Mouse (Mus musculus) c-Kit-negative CD71-positive TER-119-positive erythroid progenitor cells, embryonic 14.5 days (primary cell): Measurements from ENCODE around the gene Gsk3b.
"Not testable (repeated sequence)": the region's sequence is repeated elsewhere in the genome, so short reads cannot be mapped to it uniquely, and the experiment has no call there.

Experiments
- DNase-seq: peaks from one replicate; pipeline ENCODE4 v3.0.0-alpha.2; 2013; ENCODE audit warnings: low read depth, low spot score

Gene Gsk3b

DNA sequence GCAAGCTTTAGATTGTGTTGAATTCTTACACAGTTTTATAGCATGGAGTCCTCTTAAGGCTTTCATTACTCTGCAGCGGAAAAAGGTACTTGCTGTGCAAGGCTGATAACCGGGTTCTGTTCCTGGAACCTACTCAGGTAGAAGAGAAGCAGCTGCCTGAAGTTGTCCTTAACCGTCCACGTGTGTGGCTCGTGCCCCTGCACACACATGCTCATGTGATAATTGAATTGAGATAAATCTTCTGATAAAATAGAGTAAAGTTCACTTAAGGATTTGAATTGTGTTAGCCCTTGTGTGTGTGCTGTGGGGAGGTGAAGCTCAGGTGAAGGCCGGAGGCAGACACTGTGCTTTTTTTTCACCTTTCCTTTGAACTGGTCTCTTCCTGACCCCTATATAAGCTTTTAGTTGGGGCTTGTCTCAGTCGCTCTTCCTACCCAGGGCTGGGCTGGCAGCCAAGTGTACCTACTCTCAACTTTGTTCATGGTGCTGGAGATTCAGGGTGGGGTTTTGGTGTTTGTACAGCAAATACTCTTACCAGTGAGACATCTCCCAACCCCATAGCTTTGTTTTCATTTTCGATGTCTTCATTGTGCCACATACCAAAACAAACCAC, 96.0 kb downstream of the Gsk3b start:
- no peak for DNase-seq

DNA sequence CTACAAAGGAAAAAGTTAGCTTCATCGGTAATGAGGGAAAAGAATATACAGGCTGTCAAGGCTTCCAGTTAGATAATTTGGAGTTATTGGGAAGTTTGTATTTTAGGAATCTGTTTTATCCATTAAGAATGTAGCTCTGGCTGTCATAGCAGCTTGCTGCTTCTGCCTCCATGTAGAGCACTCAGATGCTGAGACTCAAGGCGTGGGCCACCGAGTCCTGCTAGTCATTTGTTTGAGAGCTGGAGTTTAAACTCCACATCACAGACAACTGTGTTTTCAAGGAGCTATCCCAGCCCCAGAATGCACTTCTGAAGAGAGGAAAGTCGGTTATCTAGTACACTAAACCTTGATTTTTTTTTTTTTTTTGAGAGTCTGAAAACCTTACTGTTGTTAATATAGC, 101.2 kb downstream of the Gsk3b start:
- DNase-seq = no peak

DNA sequence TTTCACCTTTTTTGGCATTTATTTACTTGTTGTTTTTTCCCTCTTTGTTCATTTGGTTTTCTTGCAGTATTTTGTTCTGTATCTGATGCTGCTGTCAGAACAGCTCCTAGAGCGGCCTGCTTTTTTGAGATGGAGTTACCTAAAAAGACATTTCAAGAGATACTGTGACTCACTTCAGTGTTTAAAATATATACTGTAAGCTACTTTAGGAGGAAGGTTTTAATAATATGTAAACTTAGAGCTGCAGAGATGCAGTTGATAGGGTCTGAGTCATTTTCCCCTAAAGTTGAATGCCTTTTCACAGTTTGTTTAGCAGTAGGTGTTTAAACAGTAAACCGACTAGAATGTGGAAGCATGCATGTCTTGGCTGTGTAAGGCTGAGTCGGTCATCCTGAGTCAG, 101.7 kb downstream of the Gsk3b start:
- no peak for DNase-seq

DNA sequence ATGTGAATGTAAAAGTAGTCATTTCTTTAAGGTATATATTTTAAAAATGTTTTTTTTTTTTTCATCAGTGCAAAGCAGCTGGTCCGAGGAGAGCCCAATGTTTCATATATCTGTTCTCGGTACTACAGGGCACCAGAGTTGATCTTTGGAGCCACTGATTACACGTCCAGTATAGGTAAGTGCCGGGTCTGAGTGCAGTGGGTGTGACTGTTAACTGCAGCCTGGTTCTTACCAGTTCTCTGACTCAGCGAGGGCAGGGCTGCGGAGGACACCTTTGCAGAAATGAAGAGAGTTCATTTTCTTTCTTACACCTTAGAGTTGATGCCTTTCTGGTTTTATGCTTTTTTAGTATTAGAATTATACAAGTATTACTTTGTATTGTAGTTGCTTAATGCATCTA, 102.7 kb downstream of the Gsk3b start:
- DNase-seq = no peak

DNA sequence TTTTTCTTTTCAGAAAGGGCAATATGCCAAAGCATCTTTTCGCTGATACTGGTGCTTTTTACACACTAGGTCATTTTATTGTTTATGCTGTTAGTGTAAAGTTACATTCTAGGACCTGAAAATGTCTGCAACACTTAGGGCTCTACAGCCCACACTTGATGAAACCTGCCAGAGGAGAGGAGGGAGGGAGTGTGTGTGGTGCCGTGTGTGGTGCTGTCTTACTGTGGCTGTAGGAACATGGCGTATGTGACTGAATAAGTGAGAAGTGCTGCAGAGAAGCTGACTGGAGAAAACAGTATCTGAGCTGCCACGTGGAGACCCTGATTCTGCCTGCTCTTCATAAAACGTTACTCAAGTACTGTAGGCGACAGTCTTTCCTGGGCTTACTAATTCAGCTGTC, 103.8 kb downstream of the Gsk3b start:
- DNase-seq = no peak

DNA sequence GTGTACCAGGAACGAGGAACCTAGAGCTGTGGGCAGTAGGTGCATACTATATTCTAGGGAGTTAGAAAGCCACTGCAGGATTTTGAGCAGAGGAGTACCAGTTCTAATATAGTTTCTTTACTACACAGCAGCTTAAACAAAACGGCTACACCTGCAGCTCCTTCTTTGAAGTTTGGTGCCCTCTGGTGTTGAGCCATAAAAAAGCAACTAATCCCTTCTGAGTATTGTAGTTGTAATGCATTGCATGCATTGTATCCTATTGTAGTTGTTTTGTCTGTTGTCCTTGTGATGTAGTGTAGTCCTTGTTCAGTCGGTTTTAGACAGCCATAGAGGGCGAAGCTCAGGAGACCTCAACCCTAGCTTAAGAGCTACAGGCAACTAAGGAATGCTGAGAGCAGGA, 108.5 kb downstream of the Gsk3b start:
- DNase-seq = peak; percentile 15

DNA sequence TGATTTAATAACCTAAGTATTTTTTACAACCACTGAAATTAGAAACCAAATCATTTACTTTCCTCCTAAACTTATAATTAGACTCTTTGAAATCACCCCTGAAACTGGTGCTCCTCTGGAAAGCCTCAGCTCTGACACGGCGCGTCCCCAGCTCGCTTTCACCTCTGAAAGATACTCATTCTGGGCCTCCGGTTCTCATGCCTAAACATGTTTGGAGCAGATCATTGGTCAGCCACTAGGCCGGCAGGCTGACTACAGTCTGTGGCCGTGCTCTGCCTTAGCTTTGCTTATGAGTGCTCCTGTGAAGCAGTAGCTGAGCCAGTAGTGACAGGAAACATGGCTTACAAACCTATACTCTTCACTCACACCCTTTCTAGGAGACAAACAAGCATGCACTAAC, 116.5 kb downstream of the Gsk3b start:
- no peak for DNase-seq

DNA sequence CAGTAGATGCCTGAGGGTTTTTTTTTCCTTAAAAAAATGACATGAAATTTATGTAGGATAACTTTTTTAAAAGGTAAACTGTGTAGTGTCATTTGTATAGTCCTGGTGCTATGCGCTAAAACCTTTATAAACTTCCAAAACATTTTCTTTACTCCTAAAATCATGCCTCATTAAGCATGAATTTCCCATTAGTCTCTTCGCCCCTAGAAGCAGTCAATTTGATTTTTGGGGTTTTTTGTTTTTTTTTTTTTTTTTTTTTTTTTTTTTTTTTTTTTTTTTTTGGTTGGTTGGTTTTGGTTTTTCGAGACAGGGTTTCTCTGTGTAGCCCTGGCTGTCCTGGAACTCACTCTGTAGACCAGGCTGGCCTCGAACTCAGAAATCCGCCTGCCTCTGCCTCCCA, 133.7 kb downstream of the Gsk3b start:
- DNase-seq = not testable (repeated sequence)

DNA sequence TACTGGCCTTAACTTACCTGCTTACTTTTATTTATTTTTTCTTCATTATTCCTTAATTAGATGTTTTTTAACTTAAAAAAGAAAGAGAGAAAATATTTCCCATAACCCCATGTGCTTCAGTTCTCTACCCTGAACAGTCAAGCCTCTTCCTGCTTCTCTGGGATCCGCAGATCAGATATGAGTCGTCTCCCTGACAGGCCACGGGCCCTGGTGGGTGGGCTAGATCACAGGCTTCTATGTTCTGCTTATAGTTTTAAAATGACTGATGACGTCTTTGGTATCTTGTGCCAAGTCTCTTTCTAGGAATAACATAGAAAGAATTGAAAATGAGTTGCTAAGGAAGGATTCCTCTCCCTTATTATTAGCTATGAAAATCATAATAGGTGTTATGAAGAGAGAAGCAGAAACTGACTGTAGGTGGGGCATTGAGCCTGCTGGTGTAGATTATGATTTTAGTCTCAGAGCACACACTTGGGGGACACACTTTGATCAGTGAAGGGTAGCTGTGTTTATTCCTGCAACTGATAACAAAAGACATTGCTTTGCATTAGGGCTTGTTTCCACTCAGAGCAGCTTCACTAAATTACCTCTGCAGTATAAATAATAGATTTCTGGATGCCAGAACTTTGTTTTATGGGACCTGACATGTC, 148.3 kb downstream of the Gsk3b start:
- DNase-seq = no peak

DNA sequence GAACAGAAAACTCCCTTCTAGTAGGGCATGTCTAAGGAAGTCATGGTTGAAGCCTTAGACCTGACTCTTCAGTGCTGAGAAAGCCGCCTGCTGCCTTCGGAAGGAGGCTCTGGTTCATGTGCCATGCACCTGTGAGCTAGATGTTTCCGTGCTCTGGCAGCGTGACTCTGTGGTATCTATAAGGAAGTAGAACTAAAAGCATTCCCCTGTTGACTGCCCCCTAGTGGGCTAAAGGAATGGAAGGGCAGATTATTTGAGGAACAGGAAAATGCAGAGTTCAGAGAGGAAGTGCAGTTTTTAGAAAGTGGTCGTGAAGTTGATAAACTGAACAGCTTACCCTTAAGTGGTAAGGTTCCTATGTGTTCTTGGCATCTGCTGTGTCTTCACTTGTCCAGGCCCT, 150.9 kb downstream of the Gsk3b start:
- DNase-seq = peak; percentile 16

DNA sequence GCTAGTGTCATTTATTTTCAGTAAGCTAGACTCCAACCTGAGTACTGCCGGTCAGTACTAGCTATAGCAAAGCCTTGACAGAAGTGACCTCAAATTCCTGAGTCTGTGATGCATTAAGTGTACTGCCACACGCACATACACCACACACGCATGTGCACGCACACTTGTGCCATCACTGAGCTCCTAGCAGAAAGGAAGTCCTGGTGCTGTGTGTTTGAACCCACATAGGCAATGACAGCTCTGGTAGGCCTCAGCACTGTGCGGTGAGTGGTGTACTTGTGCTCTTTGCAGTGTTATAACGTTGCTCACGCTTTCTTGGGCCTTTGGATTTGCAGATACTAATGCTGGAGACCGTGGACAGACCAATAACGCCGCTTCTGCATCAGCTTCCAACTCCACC, 151.4 kb downstream of the Gsk3b start:
- DNase-seq = no peak

DNA sequence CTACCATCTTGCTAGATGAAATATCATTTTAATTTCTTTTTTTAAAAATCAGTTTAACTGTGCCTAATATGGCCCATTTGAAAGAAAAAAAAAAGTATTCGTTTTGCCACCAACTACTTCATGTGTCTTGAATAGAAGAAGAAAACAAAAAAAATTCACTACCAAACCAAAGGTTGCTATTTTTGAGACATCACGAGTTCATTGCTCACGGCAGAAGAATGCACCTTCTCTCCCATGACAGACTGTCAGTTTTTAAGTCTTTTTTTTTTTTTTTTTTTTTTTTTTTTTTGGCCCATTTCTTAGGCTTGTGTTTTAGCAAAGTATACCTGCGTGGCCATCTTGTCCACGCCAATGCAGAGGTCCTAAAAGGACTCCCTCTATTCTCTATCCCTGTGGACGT, 155.3 kb downstream of the Gsk3b start:
- DNase-seq = no peak

DNA sequence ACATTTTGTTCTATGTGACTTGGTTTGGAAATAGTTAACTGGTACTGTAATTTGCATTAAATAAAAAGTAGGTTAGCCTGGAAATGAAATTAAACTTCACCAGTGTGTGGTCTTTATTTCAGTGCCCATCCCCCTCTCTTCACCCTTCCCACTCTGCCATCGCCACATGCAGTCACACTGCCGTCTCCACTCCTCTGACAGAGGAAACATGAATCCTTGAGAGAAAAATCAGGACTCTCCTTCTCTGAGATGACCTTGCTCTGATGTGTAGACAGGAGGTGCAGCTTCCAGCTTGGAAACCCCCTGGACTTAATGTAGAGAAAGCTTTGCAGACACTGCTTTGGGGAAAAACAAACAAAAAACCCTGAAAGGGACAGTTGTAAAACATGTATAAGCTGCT, 156.6 kb downstream of the Gsk3b start:
- DNase-seq = no peak

DNA sequence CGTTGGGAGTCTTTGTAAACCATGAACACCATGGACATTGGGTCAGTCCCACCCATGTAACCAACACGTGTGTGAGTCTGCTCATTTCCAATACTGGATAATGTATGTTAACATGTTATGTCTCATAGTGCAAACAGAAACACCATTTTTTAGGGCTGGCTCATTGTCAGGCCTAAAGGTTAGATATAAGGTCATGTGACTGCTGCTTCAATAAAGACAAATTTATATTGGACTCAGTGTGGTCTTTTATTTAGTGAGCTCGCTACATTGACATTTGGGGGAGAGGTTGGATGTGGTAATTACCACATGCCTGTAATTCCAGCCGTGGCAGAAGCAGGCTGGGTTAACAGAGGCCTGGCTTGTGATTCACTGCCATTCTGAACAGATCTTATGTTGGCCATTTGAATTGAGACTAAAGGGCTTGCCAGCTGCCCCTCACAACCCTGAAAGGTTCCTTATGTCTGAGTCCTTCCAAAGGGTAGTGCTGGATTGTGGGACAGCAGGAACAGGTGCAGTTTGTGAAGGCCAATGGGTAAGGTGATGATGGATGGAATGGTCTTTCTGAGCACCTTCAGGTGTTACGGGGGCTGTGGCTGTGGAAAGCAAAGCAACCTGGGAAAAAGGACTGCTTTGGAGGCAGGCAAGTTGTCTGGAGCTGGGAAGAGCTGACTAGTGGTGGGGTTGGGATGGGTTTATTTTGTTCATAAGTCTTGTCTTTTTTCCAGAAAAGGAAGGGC, 157.2 kb downstream of the Gsk3b start:
- no peak for DNase-seq

DNA sequence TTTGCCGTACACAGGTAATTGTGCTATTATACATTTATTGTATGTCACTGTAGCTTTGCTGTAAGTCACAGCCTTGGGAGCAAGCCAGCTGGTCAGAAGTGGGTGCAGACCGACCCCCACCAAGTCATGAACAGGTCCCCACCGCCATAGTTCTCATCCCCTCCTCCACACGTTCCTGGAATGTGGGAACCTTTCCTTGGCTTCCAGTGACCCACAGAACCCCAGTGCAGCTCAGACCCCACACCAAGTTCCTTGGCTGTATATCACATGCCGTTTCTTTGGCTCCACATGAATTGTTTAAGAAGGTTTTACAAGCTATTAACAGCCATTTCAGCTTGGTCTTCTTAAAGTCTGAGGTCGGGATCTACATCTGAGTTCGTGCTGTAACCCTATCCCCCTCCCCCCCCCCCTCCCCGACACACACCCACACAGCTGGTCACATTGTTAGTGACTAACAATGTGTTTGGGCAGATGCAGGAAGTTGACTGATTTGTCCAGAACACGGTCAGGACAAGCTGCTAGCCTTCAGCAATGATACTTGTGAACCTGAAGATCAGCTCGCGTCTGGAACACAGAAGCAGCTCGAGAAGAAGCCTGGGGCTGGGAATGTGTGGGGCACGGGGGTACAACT, 159.6 kb downstream of the Gsk3b start:
- no peak for DNase-seq

DNA sequence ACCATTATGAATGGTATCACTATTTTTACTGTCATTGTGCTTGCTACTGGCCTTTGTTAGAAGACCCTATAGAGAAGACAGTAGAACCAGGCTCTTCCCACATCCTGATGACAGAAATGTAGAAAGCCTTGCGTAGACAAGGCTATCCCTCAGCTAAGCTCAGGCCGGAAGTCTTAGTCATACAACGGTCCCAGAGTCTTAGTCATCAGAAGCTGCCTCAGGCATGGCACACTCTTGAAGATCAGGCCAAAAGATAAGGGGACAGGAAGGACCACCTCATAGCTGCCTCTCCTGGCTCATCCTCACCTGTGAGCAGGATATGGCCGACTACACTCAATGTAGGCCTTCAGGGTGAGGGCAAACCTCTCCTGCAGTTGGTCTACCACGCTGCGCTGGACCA, 161.7 kb downstream of the Gsk3b start:
- DNase-seq = no peak

DNA sequence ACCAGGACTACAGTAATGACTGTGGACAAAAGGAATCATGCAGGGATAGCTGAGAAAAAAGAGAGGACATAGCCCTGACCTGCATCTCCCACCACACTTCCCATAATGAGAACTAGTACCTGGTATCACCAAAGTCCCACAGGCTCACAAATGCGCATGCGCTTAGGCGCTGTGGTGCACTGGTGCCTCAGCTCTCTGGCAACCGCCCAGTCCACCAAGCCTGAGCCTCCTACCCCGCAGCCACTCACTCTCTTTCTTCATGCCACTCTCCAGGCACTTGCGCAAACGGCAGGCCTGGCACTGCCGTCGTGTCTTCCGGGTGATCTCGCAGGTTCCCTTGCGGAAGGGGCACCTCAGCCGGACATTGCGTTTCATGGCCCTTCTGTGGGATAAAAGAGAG, 165.2 kb downstream of the Gsk3b start:
- DNase-seq = no peak

DNA sequence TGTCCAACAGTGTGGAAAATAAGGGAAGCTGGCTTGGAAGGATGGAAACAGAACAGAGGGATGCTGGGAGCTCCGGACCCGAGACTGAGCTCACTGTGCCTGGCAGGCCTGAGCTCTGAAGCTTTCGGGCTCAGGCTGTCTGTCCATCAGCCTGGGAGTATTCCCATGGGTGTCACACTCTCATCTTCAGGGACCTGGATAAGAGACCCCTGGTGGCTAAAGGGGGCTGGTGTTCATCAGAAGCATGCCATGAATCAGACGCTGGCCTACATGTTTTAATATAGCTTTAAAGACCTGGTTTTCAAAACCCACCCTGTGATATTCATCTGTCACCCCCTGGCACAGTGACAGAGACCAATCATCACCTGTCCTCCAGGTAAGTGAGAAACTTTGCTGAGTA, 166.3 kb downstream of the Gsk3b start:
- no peak for DNase-seq

DNA sequence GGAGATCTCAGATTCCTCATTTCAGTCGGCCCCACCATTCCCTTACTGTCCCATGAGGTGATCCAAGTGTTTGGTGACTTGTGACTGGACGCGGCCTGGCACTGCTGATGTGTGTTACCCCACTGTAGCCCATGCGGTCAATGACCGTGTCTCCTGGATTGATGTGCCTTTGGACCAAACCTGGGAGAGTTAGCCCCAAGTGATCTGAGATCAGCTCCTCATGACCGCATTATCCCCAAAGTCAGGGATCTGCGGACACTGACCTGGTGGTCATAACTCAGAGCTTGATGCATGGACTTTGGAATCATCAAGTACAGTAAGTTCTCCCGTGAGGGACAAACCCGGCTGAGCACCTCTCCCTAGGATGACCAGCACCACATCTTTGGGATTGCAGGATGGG, 167.1 kb downstream of the Gsk3b start:
- no peak for DNase-seq

DNA sequence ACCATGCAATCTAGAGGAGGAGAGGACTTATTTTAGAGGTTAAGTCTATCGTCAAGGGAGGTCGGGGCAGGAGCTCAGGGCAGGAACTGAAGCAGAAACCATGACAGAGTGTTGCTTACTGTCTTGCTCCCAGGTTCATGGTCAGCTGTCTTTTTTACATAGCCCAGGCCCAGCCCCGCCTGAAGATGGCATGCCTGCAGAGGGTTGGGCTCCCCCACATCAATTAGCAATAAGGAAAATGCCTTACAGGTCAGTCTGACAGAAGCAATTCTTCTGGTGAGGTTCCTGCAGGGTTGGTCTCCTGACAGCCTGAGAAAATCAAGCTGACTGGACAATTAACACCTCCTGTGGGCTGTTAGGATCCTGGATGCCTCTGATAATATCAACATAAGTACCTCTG, 182.8 kb downstream of the Gsk3b start:
- no peak for DNase-seq

DNA sequence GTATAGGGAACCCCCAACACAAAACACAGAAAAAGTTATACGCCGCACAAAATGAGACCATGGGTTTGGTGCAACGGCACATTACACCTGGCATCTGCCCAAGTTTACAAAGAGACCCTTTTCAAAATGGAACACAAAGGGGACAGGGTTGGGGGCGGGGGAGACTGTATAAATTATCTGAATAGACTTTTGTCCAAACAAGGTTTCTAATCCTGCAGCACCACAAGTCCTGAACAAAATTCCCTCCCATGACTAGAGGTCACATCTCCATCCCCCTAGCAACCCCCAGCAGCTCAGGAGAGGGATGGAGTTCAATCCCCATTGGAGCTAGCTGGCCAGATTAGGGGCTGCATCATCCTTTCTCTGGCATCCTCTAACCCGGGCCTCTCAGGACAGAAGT, 183.7 kb downstream of the Gsk3b start:
- DNase-seq = no peak

DNA sequence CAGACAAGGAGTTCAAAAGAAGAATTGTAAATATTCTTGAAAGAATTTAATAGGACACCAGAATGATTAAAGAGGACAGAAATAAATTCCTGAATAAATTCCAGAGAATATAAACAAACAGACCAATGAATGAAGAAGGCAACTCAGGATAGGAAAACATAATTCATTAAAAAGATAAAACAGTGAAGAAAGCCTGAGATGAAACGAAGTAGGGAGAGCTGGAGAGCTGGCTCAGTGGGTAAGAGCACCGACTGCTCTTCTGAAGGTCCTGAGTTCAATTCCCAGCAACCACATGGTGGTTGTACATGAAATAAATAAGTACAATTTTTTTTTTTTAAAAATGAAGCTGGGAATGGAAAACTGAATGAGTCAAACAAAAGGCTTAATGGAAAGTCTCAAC, 185.9 kb downstream of the Gsk3b start:
- no peak for DNase-seq

DNA sequence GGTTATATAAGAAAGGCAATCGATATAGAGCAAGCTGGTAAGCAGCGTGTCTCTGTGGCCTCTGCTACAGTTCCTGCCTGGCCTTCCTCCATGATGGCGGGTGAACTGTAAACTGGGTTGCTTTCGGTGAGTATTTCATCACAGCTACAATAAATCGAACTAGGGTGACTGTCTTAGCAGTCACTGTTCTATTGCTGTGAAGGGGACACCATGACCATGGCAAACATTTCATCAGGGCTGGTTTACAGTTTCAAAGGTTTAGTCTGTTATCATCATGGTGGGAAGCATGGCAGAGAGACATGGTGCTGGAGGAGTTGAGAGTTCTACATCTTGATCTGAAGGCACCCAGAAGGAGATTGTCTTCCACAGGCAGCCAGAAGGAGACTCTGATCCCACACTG, 191.0 kb downstream of the Gsk3b start:
- no peak for DNase-seq
